Mouse (Mus musculus) stomach, embryonic 14.5 days (tissue): Measurements from ENCODE around the gene Nol9. TPM values are rescaled to one million over a fixed set of nuclear protein-coding genes. Genes with fewer than 3 reads are reported as not detected.
A peak's percentile ranks its signal among the peaks of the same experiment; 100 is the strongest.

Experiments
- ATAC-seq: fragments of 200-750 bp; cut with Nextera tagmentation; 2 replicates; pipeline ENCODE4 v1.8.0; 2017; ENCODE audit warnings: low read depth, moderate TSS enrichment; ENCODE audit not compliant: insufficient number of reproducible peaks, insufficient read depth, low FRiP score
- H3K27ac ChIP-seq: fragments of 300-500 bp; sonication (generic); 2 replicates; pipeline ENCODE4 v1.5.1; 2014; ENCODE audit warnings: mild to moderate bottlenecking, low read length, moderate library complexity, mixed read lengths
- H3K27me3 ChIP-seq: fragments of 300-500 bp; sonication (generic); 2 replicates; pipeline ENCODE4 v1.6.1; 2014; ENCODE audit warnings: low read length, control low read depth, mixed read lengths; ENCODE audit not compliant: control insufficient read depth, insufficient read depth
- H3K36me3 ChIP-seq: fragments of 300-500 bp; sonication (generic); 2 replicates; pipeline ENCODE4 v1.6.1; 2014; ENCODE audit warnings: mild to moderate bottlenecking, control low read depth, low read length, moderate library complexity, mixed read lengths; ENCODE audit not compliant: control insufficient read depth, insufficient read depth
- H3K4me1 ChIP-seq: fragments of 300-500 bp; sonication (generic); 2 replicates; pipeline ENCODE4 v1.6.1; 2014; ENCODE audit warnings: low read length, control low read depth, mixed read lengths; ENCODE audit not compliant: control insufficient read depth, insufficient read depth
- H3K4me2 ChIP-seq: fragments of 300-500 bp; sonication (generic); replicated peaks from 2 replicates; pipeline ENCODE4 v1.6.1; 2014; ENCODE audit warnings: low read depth, low read length, control low read depth
- H3K4me3 ChIP-seq: fragments of 300-500 bp; sonication (generic); 2 replicates; pipeline ENCODE4 v1.5.1; 2014; ENCODE audit warnings: low read depth, low read length, control low read depth
- H3K9ac ChIP-seq: fragments of 300-500 bp; sonication (generic); replicated peaks from 2 replicates; pipeline ENCODE4 v1.6.1; 2014; ENCODE audit warnings: low read depth, mild to moderate bottlenecking, control low read depth, low read length, moderate library complexity, mixed read lengths
- H3K9me3 ChIP-seq: fragments of 300-500 bp; sonication (generic); 2 replicates; pipeline ENCODE4 v1.6.1; 2016; ENCODE audit warnings: low read depth, low read length, control low read depth; ENCODE audit not compliant: control insufficient read depth
- WGBS: fragments of 180-500 bp; shearing (Covaris S2); extraction: QIAGEN DNeasy Blood & Tissue Kit; methylation state at CpG from one replicate; pipeline ENCODE4 v1.1.7; 2014; 5-methylcytosine and 5-hydroxymethylcytosine counted together
- polyA plus RNA-seq: library from polyadenylated mRNA; unstranded; fragments of >200 nt; fragmentation: Nextera tagmentation; extraction: Ambion mirVana; gene quantifications from 2 replicates; pipeline ENCODE4 v1.2.1, GENCODE M21; 2014

The Nol9 gene
- polyA plus RNA-seq, 1 experiment from 2014 or later: 30.0 TPM

- Histone ChIP-seq H3K4me1 (peaks cover 16% of the 10 kb centered on the region; the same call in 1 of the 2 replicates), H3K9me3 (no peaks in the 10 kb centered on the region), H3K36me3 (no peaks in the 10 kb centered on the region), H3K4me3 (peak overlapping the region; percentile 97; the same call in 1 of the 2 replicates), H3K9ac (no peak overlapping the region), H3K27me3 (no peaks in the 10 kb centered on the region), H3K4me2 (peak overlapping the region; percentile 62), H3K27ac (no peak overlapping the region)
- ATAC-seq: no peak
- WGBS: 65% methylated on average over 3 of the region's 3 CpGs
These were observed 41.4 kb upstream of the Nol9 start for GRCm38 (mm10) chr4:151997701-151998100.

- H3K9me3 ChIP-seq: no peaks in the 10 kb centered on the region
- ATAC-seq: no peak
These were observed 39.6 kb upstream of the Nol9 start for GRCm38 (mm10) chr4:151999481-151999880.

DNA sequence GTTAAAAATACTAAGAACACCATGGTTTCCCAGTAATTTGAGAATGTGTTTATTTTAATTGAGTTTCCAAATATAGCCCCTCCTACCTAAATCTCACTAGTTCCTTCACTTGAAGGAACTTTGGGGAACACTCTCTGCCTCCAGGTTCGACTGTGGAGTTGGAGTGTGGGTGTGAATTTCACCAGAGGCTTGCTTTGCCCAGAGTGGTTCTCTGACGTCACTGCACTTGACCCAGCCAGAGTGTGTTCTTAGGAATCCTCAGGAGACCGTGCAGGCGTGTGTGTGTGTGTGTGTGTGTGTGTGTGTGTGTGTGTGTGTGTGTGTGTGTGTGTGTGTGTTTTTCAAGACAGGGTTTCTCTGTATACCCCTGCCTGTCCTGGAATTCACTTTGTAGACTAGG, 38.2 kb upstream of the Nol9 start:
- Histone ChIP-seq H3K9ac (no peak overlapping the region), H3K36me3 (no peaks in the 10 kb centered on the region), H3K4me1 (peaks cover 4% of the 10 kb centered on the region; the same call in 1 of the 2 replicates), H3K9me3 (no peaks in the 10 kb centered on the region), H3K4me2 (no peak overlapping the region), H3K27ac (no peak overlapping the region), H3K27me3 (no peaks in the 10 kb centered on the region), H3K4me3 (no peak overlapping the region)
- no peak for ATAC-seq
- WGBS: 23% methylated on average over 4 of the region's 4 CpGs

More at GRCm38 (mm10) chr4:151999481-151999880, 39.6 kb upstream of the Nol9 start:
- Histone ChIP-seq H3K4me3 (no peak overlapping the region), H3K36me3 (no peaks in the 10 kb centered on the region), H3K27me3 (no peaks in the 10 kb centered on the region), H3K4me2 (no peak overlapping the region), H3K9ac (no peak overlapping the region), H3K27ac (no peak overlapping the region), H3K4me1 (peaks cover 5% of the 10 kb centered on the region; the same call in 1 of the 2 replicates)
- 60% methylated on average over 3 of the region's 3 CpGs for WGBS

GRCm38 (mm10) chr4:152001335-152001734, 37.8 kb upstream of the Nol9 start:
- WGBS: 64% methylated on average over 4 of the region's 4 CpGs
- Histone ChIP-seq H3K27me3 (no peaks in the 10 kb centered on the region), H3K4me2 (no peak overlapping the region), H3K36me3 (no peaks in the 10 kb centered on the region), H3K9ac (no peak overlapping the region), H3K27ac (no peak overlapping the region), H3K9me3 (no peaks in the 10 kb centered on the region), H3K4me3 (no peak overlapping the region), H3K4me1 (peaks cover 4% of the 10 kb centered on the region; the same call in 1 of the 2 replicates)
- ATAC-seq: no peak

DNA sequence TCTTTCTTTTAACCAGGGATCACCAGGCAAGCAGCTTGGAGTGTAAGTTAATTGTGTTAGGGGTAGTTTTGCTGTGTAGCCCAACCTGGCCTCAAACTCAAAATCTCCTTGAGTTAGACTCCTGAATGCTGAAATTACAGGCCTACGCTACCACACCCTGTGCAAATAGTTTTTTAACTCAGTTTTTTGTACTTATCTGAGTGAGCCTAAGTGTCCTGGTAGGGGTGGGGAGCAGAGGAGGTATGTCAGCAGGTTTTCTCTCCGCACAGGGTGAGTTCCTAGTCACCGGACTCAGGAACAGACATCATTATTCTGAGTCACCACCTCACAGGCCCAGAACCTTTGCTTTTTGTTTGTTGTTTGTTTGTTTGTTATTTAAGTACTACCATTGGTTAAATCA, 37.1 kb upstream of the Nol9 start:
- Histone ChIP-seq H3K9ac (no peak overlapping the region), H3K4me2 (no peak overlapping the region), H3K4me3 (no peak overlapping the region), H3K27ac (no peak overlapping the region), H3K36me3 (no peaks in the 10 kb centered on the region), H3K9me3 (no peaks in the 10 kb centered on the region), H3K4me1 (peaks cover 11% of the 10 kb centered on the region), H3K27me3 (no peaks in the 10 kb centered on the region)
- no peak for ATAC-seq
- 81% methylated on average over 3 of the region's 3 CpGs for WGBS

- no peak overlapping the region for H3K4me3 ChIP-seq
- H3K4me2 ChIP-seq: no peak overlapping the region
- no peaks in the 10 kb centered on the region for H3K9me3 ChIP-seq
- WGBS: 77% methylated on average over 6 of the region's 6 CpGs
- H3K27ac ChIP-seq: no peak overlapping the region
- H3K4me1 ChIP-seq: peaks cover 32% of the 10 kb centered on the region
- no peaks in the 10 kb centered on the region for H3K27me3 ChIP-seq
- H3K9ac ChIP-seq: no peak overlapping the region
- no peaks in the 10 kb centered on the region for H3K36me3 ChIP-seq
- no peak for ATAC-seq
These were observed 33.0 kb upstream of the Nol9 start for GRCm38 (mm10) chr4:152006137-152006536.

DNA sequence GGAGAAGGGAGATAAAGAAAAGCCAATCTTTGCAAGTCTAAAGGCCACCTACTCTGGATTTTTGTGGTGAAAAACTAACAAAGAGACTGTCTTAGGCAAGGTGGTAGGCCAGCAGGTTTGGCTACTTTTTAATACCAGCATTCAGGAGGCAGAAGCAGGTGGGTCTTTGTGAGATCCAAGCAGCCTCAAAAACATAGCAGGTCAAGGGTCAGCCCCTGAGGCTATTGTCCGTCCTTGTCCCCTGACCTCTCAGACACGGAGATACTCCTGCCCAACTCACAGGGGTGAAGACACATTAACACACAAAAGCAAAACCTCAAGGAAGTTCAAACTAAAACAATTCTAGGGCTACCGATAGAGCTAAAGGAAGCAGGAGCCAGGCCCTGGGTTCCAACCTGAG, 32.3 kb upstream of the Nol9 start:
- Histone ChIP-seq H3K4me3 (no peak overlapping the region), H3K9me3 (no peaks in the 10 kb centered on the region), H3K36me3 (no peaks in the 10 kb centered on the region), H3K27ac (peak overlapping the region; percentile 88; the same call in 1 of the 2 replicates), H3K4me2 (no peak overlapping the region), H3K9ac (no peak overlapping the region), H3K27me3 (no peaks in the 10 kb centered on the region), H3K4me1 (peaks cover 34% of the 10 kb centered on the region)
- ATAC-seq: no peak
- 41% methylated on average over 3 of the region's 3 CpGs for WGBS

DNA sequence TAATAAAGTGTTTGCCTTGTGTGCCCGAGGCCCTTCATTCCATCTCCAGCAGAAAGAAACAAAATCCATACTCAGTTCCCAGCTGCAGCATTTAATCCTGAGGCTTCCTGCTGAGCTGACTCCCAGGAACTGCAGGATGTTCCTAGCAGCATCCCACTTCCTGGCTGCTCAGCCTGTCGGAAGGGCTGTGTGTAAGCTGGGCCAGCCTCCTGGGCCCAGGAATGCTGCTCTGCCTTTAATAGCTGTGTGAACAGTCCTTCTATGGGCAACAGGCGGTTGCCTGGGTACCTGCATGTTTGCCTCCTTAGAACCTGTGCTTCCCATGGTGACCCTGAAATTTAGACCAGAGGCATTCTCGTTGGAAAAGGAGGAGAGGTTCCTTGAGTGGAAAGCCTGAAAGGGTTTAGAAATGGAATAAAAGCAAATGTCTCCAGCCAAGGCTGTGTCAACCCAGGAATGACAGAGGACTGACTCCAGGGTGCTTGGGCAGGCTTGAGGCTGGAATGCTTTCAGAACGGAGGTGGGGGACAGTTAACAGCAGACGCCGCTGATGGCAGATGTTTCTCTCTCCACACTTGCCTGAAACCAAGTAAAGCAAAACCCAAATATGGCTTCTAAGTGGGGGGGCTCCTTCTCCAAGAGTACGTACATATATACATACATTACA, 31.5 kb upstream of the Nol9 start:
- ATAC-seq: no peak
- H3K27ac ChIP-seq: peak overlapping the region; percentile 88
- H3K4me3 ChIP-seq: peak overlapping the region; percentile 68
- H3K27me3 ChIP-seq: no peaks in the 10 kb centered on the region
- whole genome bisulfite sequencing: 6% methylated on average over 8 of the region's 8 CpGs
- H3K36me3 ChIP-seq: peaks cover 4% of the 10 kb centered on the region; the same call in 1 of the 2 replicates
- peak overlapping the region; percentile 100 for H3K4me2 ChIP-seq
- H3K4me1 ChIP-seq: peaks cover 34% of the 10 kb centered on the region
- H3K9ac ChIP-seq: no peak overlapping the region
- H3K9me3 ChIP-seq: no peaks in the 10 kb centered on the region

GRCm38 (mm10) chr4:152008148-152008500, 31.0 kb upstream of the Nol9 start:
- peak overlapping the region; percentile 88 for H3K27ac ChIP-seq
- H3K9me3 ChIP-seq: no peaks in the 10 kb centered on the region
- H3K9ac ChIP-seq: no peak overlapping the region; the same call in 1 of the 2 replicates
- no peak for ATAC-seq
- H3K4me2 ChIP-seq: peak overlapping the region; percentile 100
- WGBS: 1% methylated on average over 14 of the region's 14 CpGs
- H3K27me3 ChIP-seq: no peaks in the 10 kb centered on the region
- peaks cover 6% of the 10 kb centered on the region; the same call in 1 of the 2 replicates for H3K36me3 ChIP-seq
- peaks cover 34% of the 10 kb centered on the region for H3K4me1 ChIP-seq
- H3K4me3 ChIP-seq: peak overlapping the region; percentile 68
